Mouse (Mus musculus) fibroblast of lung, adult 2 months (primary cell): ENCODE measurements around the gene Il17ra.

Experiments used
- DNase-seq: peaks from one replicate; pipeline ENCODE4 v3.0.0-alpha.2; 2011; ENCODE audit warnings: low read depth

Gene Il17ra

GRCm38 (mm10) chr6:120463086-120463871, at the start of gene Il17ra:
Gene Il17ra (plus strand): TSS chr6:120463247.
- no peak for DNase-seq

- no peak for DNase-seq
These were observed 24.9 kb upstream of the Il17ra start for GRCm38 (mm10) chr6:120438161-120438560.

GRCm38 (mm10) chr6:120442171-120442749, 20.8 kb upstream of the Il17ra start:
- DNase-seq: no peak

- DNase-seq: no peak
These were observed 19.4 kb upstream of the Il17ra start for GRCm38 (mm10) chr6:120443363-120444355.

- no peak for DNase-seq
These were observed 12.8 kb upstream of the Il17ra start for GRCm38 (mm10) chr6:120450208-120450607.

- no peak for DNase-seq
These were observed 10.5 kb upstream of the Il17ra start for GRCm38 (mm10) chr6:120452384-120453102.

GRCm38 (mm10) chr6:120453103-120453445, 10.0 kb upstream of the Il17ra start:
- no peak for DNase-seq

GRCm38 (mm10) chr6:120453556-120453955, 9.5 kb upstream of the Il17ra start:
- DNase-seq: no peak

GRCm38 (mm10) chr6:120454627-120455077, 8.4 kb upstream of the Il17ra start:
- DNase-seq: peak; percentile 84

- DNase-seq: no peak
These were observed 6.0 kb upstream of the Il17ra start for GRCm38 (mm10) chr6:120457074-120457473.

- no peak for DNase-seq
These were observed 5.3 kb upstream of the Il17ra start for GRCm38 (mm10) chr6:120457751-120458150.

- no peak for DNase-seq
These were observed 1.8 kb upstream of the Il17ra start for GRCm38 (mm10) chr6:120461217-120461616.

- DNase-seq: no peak
These were observed 796 bp upstream of the Il17ra start for GRCm38 (mm10) chr6:120462251-120462650.

- peak; percentile 51 for DNase-seq
These were observed 837 bp downstream of the Il17ra start for GRCm38 (mm10) chr6:120463884-120464283.

- DNase-seq: no peak
These were observed 1.4 kb downstream of the Il17ra start for GRCm38 (mm10) chr6:120464406-120464939.

GRCm38 (mm10) chr6:120465393-120465792, 2.3 kb downstream of the Il17ra start:
- no peak for DNase-seq

- no peak for DNase-seq
These were observed 3.7 kb downstream of the Il17ra start for GRCm38 (mm10) chr6:120466609-120467329.

- no peak for DNase-seq
These were observed 5.2 kb downstream of the Il17ra start for GRCm38 (mm10) chr6:120468259-120468658.

- DNase-seq: no peak
These were observed 6.2 kb downstream of the Il17ra start for GRCm38 (mm10) chr6:120469268-120469667.

- DNase-seq: no peak
These were observed 6.7 kb downstream of the Il17ra start for GRCm38 (mm10) chr6:120469770-120470169.

GRCm38 (mm10) chr6:120470666-120471065, 7.6 kb downstream of the Il17ra start:
- peak; percentile 64 for DNase-seq
